Mouse (Mus musculus): ENCODE data around the gene Btbd35f25.

DNA sequence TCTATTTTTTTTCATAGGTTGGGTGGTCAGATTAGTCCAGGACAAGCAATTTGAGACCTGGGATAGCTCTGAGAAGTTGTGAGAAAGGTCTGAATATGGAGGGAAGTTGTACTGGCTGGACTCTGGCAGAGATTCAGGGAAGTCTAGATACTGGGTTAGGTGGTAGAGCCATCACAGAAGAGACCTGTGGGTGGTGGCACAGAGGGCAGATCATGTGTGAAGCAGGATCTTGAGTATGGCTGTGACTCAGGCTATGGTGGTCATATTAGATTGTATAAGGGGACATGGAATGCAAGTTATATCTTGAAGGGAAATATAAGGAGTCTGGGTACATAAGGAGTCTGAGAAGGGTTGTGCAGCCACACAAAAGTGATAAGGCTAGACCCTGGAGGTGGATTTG lies 49.3 kb upstream of the Btbd35f25 start:
- TF ChIP-seq POLR2AphosphoS2 (IDR thresholded peaks at IDR 0.05; ENCODE audit: insufficient read length, low read depth), result no peak
- TF ChIP-seq USF1 (IDR thresholded peaks at IDR 0.05; ENCODE audit: low read depth), result no peak
- no peak for TF ChIP-seq MYOG (IDR thresholded peaks at IDR 0.05; ENCODE audit: control insufficient read depth in 1 of 3, insufficient read depth in 1 of 3, insufficient read length in 2 of 3, low read depth in 2 of 3)
- TF ChIP-seq POLR2A (IDR thresholded peaks at IDR 0.05; ENCODE audit: insufficient read length, low read depth), result no peak
- TF ChIP-seq REST (IDR thresholded peaks at IDR 0.05; ENCODE audit: insufficient read depth, insufficient read length), result no peak
- no peak for TF ChIP-seq CEBPB (IDR thresholded peaks at IDR 0.05; ENCODE audit: insufficient read depth, poor library complexity, severe bottlenecking)
- no peak for TF ChIP-seq MYOD1 (IDR thresholded peaks at IDR 0.05; ENCODE audit: control insufficient read depth in 1 of 3, insufficient read length in 2 of 3, low read depth in 2 of 3)
- TF ChIP-seq SRF (IDR thresholded peaks at IDR 0.05; ENCODE audit: control insufficient read depth, insufficient read length, low read depth), result no peak
- no peak for TF ChIP-seq MAX (IDR thresholded peaks at IDR 0.05; ENCODE audit: low read depth)
- no peak for TF ChIP-seq TCF12 (IDR thresholded peaks at IDR 0.05; ENCODE audit: insufficient read depth, poor library complexity, severe bottlenecking)
- TF ChIP-seq E2F4 (IDR thresholded peaks at IDR 0.05; ENCODE audit: insufficient read depth), result no peak

All from myocyte (in vitro differentiated cells).